Mouse (Mus musculus): ENCODE results near the gene Rnf182.

Rnf182 gene

DNA sequence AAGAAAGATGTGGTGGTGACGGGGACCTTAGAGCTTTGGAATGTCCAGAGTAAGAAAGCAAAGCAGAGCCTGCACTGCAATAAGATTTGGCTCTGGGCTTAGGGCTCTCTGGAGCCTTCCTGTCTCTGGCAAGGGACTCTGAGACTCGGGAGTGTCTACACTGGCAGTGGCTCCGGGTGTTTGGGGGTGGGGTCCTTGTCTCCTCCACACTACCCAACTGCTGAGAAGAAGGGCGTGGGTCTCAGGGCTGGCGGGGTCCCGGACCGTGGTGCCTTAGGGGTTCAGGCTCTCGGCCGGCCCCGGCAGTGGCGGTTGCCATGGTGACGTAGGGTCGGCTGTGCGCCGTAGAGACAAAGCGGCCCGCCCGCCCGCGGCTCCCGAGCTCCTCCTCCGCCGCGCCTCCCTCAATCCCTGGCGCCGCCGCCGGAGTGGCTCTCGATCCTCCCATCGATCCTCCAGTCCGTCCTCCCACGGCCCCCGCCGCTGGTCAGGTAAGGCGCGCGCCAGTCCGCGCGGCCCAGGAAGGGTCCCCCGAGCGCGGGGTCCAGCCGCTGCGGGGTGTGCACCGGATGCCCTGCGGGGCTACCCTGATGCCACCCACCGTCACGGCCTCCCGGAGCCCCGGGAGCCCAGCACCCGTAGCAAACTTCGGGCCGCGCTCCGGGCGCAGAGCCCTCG is at the start of gene Rnf182:
Gene Rnf182, plus strand, starts transcription at position 134 of the 678 bp plus-strand sequence.
- no peak for DNase-seq (ENCODE audit: low spot score in 2 of 2)

DNA sequence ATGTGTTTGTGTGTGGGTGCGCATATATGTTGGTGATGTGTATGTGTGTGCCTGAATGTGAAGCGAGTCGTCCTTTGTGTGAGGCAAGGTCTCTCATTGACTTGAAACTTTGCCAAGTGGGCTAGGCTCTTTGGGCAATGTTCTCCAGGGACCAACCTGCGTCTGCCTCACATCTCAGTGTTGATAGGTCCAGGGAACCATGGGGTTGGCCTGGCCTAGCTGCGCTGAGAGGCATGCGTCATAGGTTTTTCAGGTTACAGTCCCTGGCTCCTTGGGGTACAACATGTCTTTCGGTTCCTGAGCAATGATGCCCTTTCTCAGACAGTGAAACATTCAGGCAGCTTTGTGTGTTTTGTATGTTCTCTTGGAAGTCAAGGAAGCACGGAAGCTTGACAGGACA is 49.3 kb upstream of the Rnf182 start:
- DNase-seq (ENCODE audit: low spot score in 2 of 2): no peak

DNA sequence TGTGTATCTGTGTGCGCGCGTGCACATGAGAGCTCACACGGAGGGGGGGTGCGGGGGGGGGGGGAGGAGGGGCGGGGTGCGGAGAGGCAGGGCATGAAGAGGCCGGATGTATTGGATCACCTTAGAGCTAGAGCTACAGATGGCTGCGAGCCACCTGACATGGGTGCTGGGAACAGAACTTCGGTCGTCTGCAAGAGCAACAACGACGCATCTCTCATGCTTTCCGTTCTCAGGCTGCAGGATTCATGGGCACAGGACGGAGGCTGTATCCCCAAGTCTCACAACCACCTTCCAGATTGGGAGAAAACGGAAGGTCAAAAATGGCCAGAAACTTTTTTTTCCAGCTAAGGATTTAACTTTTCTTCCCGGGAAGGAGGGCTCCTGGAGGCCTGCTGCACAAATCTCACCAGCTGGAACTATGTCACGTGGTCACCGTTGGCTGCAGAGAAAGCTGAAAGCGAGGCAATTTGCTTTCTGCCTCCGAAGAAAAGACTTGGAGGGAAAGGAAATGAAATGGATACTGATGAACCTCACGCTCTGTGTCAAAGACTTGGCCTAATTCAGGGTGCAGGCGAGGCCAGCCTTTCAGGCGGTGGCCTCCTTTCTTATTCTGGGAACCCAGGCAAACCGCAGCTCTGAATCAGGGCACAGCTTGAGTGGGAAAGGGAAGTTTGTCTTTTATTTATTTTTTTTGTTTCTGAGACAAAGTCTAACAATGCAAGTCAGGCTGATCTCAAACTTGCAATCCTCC is 48.2 kb upstream of the Rnf182 start:
- DNase-seq (ENCODE audit: low spot score in 2 of 2): no peak

DNA sequence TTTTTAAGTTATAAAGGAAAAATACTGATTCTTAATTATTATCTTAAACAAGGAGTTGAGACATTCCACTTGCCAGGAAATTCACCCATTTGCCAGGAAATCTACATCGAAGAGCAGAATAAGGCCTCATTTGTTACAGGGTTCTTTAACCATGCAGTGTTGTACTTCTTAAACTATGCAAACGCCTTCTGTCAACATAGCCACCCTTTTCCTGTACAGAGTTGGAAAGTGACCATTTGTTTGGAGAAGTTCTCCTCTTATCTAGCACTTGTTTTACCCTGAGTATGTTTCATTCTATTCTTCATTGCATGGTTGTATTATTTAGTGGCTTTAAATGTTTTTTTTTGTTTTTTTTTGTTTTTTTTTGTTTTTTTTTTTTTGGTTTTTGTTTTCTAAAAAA is 41.5 kb upstream of the Rnf182 start:
- no peak for DNase-seq (ENCODE audit: low spot score in 2 of 2)

DNA sequence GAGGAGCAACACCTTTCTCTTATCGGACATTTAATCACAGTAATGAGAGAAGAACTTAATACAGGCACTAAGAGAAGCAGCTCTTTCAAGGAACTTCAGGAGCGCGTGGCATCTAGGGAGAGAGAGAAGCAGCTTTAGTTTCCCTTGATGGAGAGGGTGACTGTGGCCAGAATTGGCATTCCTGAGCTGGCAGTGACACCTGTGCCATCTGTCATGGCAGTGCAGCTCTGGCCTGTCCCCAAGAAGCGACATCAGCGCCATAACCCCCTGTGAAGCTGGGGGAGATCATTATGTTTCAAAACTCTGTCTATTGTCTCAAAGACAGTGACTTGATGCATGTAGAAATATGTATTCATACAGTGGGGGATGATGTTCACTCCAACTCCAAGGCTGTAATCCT is 40.1 kb upstream of the Rnf182 start:
- no peak for DNase-seq (ENCODE audit: low spot score in 2 of 2)

DNA sequence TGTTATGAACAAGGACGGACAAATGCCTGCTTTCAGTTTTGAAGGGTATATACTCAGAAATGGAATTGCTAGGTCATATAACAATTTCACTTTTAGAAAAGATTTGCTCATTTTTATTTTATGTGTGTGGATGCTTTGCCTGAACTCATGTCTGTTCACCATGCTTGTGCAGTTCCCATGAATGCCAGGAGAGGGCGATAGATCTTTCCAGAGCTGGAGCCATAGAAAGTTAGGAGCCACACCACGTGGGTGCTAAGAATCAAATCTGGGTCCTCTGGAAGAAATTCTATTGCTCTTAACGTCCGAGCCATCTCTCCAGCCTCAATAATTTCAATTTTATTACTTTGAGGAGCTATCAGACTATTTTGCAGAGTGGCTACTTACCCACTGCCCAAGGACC is 38.3 kb upstream of the Rnf182 start:
- no peak for DNase-seq (ENCODE audit: low spot score in 2 of 2)

DNA sequence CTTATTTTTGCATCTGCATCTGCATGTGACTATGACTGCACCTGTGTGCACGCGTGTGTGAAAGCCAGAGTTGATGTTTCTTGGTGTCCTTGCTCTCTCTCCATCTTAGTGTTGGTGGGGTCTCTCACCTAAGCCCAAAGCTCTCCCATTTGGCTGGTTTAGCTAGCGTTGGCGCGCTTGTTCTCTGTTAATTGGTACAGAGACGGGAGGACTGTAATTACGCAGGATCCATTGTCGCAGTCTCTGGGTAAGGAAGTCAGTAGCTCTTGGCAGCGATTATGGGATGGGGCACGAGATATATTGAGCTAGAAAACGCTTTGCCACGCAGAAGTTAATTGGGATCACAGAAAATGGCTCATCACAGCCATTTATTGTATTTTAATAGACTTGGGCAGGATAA is 37.7 kb upstream of the Rnf182 start:
- no peak for DNase-seq (ENCODE audit: low spot score in 2 of 2)

DNA sequence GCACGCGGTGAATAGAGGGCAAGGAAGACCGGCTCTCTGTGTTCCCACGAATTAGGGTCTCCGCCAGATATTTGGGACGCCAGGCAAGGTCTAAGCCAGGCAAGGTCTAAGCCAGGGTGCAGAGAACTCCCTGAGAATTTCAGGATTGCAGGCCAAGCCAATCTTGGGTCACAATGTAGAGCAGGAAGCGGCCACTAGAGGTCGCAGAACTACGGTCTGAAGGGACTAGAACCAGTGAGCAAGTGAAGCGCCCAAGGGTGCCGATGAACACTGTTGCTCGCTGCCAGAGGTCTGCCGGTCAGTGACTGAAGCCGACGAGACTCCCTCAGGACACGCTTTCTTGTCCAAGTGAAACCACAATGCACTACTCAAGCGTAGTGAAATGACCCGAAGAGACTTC is 35.8 kb upstream of the Rnf182 start:
- peak in 1 of 2 experiments; percentile 26 for DNase-seq (ENCODE audit: low spot score in 2 of 2)

DNA sequence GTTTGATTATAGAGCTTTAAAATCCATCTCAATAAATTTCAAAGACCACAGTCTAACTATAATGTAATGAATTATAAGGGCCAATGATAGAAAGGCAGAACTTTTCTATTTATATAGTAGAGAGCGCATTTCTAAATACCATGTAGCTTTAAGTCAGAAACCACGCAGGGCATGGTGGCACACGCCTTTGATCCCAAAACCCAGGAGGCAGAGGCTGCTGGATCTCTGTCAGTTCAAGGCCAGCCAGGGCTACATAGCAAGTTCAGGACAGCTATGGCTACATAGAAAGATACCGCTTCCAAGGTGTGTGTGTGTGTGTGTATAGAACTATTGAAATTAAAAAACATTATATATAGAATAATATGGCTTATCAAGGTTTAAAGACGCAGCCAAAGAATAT is 34.8 kb upstream of the Rnf182 start:
- DNase-seq (ENCODE audit: low spot score in 2 of 2): no peak

DNA sequence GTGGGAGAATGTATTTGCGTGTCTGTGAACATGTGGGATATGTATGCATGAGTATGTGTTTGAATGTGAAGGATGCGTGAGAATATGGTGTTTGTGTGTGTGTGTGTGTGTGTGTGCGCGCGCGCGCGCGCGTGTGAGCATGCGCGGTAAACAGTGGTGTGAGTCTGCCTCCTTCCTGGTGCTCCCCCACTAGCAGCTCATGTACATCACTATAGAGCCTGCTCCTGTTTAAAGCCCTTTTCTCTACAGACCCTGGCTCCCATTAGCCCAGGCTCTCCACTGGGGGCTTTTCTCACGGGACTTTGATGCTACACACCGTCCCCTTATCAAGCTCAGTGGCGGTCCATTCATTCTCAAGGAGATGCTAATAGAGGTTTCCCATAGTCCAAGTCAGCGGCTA is 32.5 kb upstream of the Rnf182 start:
- DNase-seq (ENCODE audit: low spot score in 2 of 2): no peak

DNA sequence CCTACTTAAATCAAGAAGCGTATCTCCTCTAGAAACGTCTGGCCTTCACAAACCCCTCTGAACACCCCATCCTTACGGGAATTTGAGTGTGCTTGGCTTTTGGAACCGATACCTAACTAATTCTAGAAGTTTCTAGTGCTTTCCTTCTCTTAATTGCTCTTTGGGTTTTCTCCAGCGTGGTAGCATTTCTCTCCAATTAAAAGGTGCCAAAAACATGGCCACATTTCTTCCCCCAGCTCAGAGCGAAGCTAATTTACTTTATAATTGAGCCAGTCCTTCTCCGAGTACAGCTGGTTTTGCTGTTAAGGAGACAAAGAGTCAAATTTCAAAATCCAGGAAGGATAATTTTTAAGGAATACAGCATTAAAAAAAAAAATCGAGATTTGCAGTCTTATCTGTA is 32.0 kb upstream of the Rnf182 start:
- DNase-seq (ENCODE audit: low spot score in 2 of 2): no peak

DNA sequence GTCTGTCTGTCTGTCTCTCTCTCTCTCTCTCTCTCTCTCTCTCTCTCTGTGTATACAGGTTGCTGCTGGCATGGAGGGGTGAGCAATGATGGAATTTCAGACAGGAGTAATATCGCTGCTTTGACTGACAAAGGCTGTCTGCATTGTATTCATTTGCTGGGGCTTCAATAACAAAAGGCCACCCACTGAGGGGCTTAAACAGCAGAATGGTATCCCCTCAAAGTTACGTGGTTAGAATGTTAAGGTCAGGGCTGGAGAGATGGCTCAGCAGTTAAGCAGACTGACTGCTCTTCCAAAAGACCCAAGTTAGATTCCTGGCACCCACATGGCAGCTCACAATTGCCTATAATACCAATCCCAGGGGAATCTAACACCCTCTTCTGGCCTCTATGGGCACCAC is 30.2 kb upstream of the Rnf182 start:
- DNase-seq (ENCODE audit: low spot score in 2 of 2): no peak

DNA sequence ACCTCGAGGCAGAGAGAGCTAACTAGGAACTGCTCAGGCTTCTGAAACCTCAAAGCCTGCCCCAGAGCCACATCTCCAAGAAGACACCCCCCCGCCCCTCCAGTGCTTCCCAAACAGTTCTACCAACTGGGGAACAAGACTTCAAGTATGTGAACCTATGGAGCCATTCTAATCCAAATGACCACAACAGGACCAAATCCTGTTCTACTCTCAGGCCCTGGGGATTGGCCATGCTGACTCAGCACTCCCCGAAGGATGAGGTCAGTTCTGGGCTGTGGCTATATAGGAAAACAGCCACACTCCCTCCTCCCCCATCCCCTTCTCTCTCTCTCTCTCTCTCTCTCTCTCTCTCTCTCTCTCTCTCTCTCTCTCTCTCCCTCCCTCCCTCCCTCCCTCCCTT is 28.5 kb upstream of the Rnf182 start:
- DNase-seq (ENCODE audit: low spot score in 2 of 2): no peak

DNA sequence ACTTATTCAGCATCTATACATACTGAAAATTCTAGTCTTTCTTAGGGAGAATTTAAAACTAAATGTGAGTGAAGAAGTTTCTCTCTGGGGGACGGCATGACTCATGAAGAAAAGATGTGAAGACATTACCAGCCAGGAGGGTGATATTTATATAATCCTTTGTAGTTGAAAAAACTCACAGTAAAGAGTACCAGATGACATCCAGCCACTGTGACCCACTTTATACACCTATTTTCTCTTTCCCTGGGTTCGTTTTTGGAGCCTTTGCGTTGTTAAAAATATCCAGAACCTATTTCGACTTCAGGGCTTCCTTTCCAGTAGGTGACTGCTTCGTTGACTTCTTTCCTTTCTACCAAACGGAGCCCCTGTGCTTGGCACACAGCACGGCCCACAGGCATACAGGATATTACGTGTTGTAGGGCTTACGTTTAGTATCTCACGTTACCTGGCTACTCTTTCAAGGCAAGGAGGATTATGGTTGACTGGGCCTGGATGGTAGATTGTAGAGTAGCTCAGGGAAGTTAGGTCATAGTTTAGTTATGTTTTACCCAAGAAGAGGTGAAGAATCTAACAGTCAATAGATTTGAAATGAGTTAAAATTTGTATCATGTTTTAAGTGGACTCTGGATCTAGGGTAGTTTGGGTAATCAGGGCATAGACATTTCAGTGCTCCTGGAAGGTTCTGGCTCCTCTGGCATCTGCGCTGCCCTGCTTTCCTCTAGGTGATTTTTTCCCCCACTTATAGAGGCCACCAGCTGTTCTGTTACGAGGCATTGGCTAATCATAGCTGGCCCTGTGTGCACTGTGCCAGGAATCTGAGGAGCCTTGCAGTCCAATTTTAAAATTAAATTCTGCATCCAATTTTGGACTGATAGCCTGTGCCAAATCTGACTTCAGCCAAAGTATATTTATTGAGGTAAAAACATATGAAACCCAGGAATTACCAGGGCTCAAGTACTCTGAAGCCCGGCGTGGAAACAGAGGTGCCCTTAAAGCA is 27.4 kb upstream of the Rnf182 start:
- DNase-seq (ENCODE audit: low spot score in 2 of 2): no peak

DNA sequence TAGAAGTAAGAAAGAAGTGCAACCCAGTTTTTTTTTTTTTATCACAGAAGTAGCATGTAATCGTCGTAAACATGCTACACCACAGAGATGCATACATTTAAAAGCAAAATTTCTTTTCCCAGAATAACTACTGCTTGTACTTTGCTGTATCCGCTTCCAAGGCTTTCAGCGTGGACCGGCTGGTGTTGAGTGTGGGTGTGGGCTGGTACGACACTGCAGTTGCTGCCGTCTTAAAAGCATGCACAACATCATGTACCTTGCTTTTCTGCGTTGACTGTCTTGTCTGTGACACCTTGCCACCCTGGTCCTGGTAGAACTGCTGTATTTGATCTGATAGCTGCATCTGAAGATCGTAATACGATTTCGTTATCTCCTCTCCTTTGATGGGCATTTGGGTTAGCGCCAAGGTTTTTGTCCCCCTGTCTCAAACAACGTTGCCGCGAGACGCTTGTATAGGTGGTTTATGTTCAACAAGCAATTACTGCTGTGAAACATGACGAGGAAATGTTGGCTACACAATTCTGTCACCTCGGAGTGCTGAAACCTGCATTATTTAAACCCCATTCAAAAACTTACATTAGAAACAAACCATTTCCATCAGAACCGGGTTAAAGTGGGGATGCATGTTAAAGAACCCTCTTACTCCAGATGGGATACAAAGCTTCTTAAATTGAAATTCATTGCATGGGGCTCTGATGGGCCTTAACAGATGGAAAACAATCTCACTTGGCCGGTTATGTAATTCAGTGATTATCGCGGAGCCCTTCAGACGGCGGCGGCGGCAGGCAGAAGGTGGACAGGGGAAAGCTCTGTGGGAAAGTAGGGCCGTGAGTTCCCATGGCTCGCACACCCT is 23.5 kb upstream of the Rnf182 start:
- no peak for DNase-seq (ENCODE audit: low spot score in 2 of 2)

DNA sequence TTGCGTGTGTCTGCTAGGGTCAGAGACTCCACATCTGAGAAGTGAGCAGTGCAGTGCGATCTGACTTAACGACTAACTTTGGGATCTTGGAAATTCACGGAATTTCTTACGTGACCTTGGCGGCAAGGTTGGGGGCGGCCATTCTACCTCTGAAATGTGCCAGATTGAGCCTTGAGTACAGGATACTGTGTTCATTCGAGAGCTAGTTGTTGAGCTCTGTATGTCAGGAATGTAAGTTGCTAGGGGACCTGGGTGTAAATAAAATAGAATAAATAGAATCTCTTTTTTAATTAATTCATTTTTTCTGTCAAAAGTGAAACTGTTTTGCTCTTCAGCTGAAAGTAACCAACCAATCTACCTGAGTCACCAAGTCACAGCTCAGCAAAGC is 22.8 kb upstream of the Rnf182 start:
- no peak for DNase-seq (ENCODE audit: low spot score in 2 of 2)

DNA sequence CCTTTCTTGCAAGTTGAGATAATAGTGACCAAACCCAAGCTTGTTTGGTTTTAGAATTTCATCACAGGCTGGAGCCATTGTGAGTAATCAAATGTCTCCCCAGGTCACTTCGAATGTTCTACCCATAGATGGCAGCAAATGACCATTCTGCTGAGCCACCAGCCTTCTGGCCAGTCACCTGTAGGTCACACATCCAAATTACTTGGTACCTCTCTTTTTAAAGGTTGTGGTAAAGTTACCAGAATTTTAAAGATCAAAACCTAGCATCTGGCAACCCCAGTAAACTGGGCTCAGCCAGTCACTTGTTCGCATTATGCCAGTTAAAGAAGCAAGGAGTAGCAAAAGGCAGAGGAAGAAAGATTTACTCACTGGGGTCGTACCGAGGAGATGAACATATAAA is 19.6 kb upstream of the Rnf182 start:
- peak; percentile 18 to 34 for DNase-seq (ENCODE audit: low spot score in 2 of 2)

DNA sequence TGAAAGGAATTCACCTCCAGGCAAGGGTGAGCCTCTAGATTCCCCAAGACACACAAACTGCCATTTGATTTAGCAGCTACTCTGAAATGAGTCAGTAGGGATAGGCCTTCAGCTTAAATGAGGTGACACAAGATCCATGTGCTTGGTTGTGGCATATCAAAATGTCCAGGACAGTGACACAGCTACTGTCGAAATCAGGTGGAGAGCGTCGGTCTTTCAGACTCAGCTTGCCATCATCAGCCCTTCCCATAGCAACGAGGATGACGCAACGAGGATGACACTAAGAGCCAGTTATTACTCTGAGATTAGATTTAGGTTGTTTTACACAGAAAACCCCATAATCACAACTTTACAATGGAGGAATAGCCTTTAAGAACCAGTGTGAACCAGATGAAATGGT is 14.5 kb upstream of the Rnf182 start:
- no peak for DNase-seq (ENCODE audit: low spot score in 2 of 2)

DNA sequence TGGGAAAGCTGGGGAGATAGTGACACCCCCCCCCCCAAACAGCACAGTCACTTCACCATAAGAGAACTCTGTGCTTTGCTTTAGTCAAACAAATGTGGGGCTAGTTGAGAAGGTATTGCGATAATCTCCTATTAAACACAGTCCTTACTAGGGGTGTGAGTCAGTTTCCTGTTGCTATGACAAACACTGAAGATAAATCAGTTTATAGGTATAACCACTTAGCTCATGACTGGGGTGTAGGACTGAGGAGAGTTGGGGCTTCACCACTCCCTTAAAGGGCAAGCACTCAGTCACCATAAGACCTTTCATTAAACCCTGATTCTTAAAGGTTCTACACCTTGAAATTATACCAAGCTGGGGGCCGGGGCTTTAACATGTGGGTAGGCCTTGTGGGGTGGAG is 13.1 kb upstream of the Rnf182 start:
- no peak for DNase-seq (ENCODE audit: low spot score in 2 of 2)

DNA sequence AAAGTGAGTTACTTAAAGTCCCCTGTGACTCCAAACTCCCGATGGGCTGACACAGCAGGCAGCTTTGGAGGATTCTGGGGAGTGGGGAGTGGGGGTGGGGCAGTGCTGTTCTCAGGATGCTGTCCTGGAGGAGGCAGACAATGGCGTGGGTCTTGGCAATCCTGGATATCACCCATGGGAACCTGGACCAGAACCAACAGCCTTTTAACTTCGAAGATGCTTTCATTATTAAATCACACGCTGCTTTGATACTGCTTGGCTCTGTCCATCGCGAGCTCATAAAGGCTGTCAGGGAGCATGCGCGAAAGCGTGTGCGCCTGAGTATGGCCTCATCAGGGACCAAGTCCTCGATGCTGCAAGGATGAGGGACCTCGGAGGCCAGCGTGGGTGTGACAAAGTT is 12.5 kb upstream of the Rnf182 start:
- DNase-seq (ENCODE audit: low spot score in 2 of 2): no peak

DNA sequence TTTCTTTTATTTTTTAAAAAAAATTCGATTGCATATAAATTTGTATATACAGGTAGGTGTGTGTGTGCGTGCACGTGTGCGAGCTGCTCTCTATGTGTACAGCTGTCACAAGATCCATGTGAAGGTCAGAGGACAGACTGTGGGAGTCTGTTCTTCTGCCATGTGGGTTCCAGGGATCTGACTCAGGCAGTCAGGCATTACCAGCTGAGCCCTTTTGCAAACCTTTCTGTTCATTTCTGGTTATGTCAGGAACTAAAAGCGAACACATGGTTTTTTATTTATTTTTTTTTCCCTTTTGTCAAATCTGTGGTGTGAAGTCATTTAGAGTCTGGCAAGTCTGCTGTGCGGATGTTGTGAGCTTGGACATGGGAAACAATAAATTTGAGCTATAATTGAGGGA is 6.7 kb upstream of the Rnf182 start:
- no peak for DNase-seq (ENCODE audit: low spot score in 2 of 2)

DNA sequence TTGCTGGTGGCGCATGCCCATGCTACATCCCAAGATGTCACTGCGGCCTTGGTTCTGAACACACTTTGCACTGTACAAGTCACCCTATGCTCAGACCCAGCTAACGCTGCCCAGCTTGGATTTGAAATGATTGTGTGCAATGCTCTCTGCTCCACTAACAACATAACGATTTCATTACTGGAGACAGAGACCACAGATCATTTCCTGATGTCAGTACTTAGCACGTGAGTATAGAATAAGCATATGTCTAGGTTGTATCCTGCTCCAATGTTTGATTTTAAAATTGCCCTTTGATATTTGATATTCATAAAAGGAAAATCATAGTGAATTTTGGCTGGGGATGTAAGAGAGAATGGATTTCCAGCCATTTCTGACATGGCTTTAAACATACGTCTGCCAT is 3.5 kb upstream of the Rnf182 start:
- DNase-seq (ENCODE audit: low spot score in 2 of 2): no peak
